Mouse (Mus musculus): ENCODE data around the gene Agap1. TPM values are rescaled to one million over a fixed set of nuclear protein-coding genes. Genes with fewer than 3 reads are reported as not detected.
"Not testable (repeated sequence)": the region's sequence is repeated elsewhere in the genome, so short reads cannot be mapped to it uniquely, and the experiment has no call there.

Agap1 gene
- total RNA-seq, 2 experiments from 2014 or later, result 225 to 280 TPM

- no peak for DNase-seq (ENCODE audit: low spot score in 2 of 2)
Measured at GRCm38 (mm10) chr1:89500925-89501324, 46.3 kb downstream of the Agap1 start.

GRCm38 (mm10) chr1:89501346-89501745 is 46.7 kb downstream of the Agap1 start:
- no peak for DNase-seq (ENCODE audit: low spot score in 2 of 2)

GRCm38 (mm10) chr1:89501891-89502290 is 47.3 kb downstream of the Agap1 start:
- DNase-seq (ENCODE audit: low spot score in 2 of 2), result not testable (repeated sequence)

- no peak for DNase-seq (ENCODE audit: low spot score in 2 of 2)
Measured at GRCm38 (mm10) chr1:89509196-89509595, 54.6 kb downstream of the Agap1 start.

GRCm38 (mm10) chr1:89509763-89510340 is 55.2 kb downstream of the Agap1 start:
- DNase-seq (ENCODE audit: low spot score in 2 of 2), result no peak

GRCm38 (mm10) chr1:89510731-89511130 is 56.1 kb downstream of the Agap1 start:
- no peak for DNase-seq (ENCODE audit: low spot score in 2 of 2)

- no peak for DNase-seq (ENCODE audit: low spot score in 2 of 2)
Measured at GRCm38 (mm10) chr1:89513616-89514283, 59.1 kb downstream of the Agap1 start.

GRCm38 (mm10) chr1:89515808-89516560 is 61.4 kb downstream of the Agap1 start:
- DNase-seq (ENCODE audit: low spot score in 2 of 2), result no peak

GRCm38 (mm10) chr1:89517817-89518216 is 63.2 kb downstream of the Agap1 start:
- DNase-seq (ENCODE audit: low spot score in 2 of 2), result no peak

GRCm38 (mm10) chr1:89519914-89520643 is 65.5 kb downstream of the Agap1 start:
- no peak for DNase-seq (ENCODE audit: low spot score in 2 of 2)

- DNase-seq (ENCODE audit: low spot score in 2 of 2), result no peak
Measured at GRCm38 (mm10) chr1:89521406-89521805, 66.8 kb downstream of the Agap1 start.

GRCm38 (mm10) chr1:89521935-89522535 is 67.4 kb downstream of the Agap1 start:
- DNase-seq (ENCODE audit: low spot score in 2 of 2), result no peak

GRCm38 (mm10) chr1:89524369-89524768 is 69.8 kb downstream of the Agap1 start:
- peak; percentile 84 to 93 for DNase-seq (ENCODE audit: low spot score in 2 of 2)

GRCm38 (mm10) chr1:89524998-89525397 is 70.4 kb downstream of the Agap1 start:
- no peak for DNase-seq (ENCODE audit: low spot score in 2 of 2)

- peak; percentile 56 to 78 for DNase-seq (ENCODE audit: low spot score in 2 of 2)
Measured at GRCm38 (mm10) chr1:89525825-89526224, 71.2 kb downstream of the Agap1 start.

GRCm38 (mm10) chr1:89528671-89529276 is 74.2 kb downstream of the Agap1 start:
- DNase-seq (ENCODE audit: low spot score in 2 of 2), result no peak

GRCm38 (mm10) chr1:89533702-89534101 is 79.1 kb downstream of the Agap1 start:
- DNase-seq (ENCODE audit: low spot score in 2 of 2), result no peak

GRCm38 (mm10) chr1:89535206-89535605 is 80.6 kb downstream of the Agap1 start:
- DNase-seq (ENCODE audit: low spot score in 2 of 2), result no peak

GRCm38 (mm10) chr1:89538163-89538946 is 83.7 kb downstream of the Agap1 start:
- no peak for DNase-seq (ENCODE audit: low spot score in 2 of 2)

GRCm38 (mm10) chr1:89539127-89539526 is 84.5 kb downstream of the Agap1 start:
- no peak for DNase-seq (ENCODE audit: low spot score in 2 of 2)

All from layer of hippocampus, postnatal 14 days (tissue).